Mouse (Mus musculus): ENCODE data around the gene Slc52a3. TPM values are rescaled to one million over a fixed set of nuclear protein-coding genes. Genes with fewer than 3 reads are reported as not detected.

The Slc52a3 gene
- total and polyA plus RNA-seq, 3 experiments = 14.8 to 17.0 TPM; not detected in 1

- Histone ChIP-seq H3K9me3 (replicated peaks; ENCODE audit: insufficient read depth, low read length) (no peaks in the 10 kb centered on the region), H3K27me3 (ENCODE audit: control insufficient read depth in 1 of 2, insufficient read depth in 2 of 2, low read length in 2 of 2) (peaks cover 10 to 15% of the 10 kb centered on the region in 2 experiments), H3K4me1 (ENCODE audit: control insufficient read depth in 1 of 2, insufficient read depth in 2 of 2, low read length in 2 of 2) (no peaks in the 10 kb centered on the region), H3K4me3 (ENCODE audit: control insufficient read depth in 1 of 2, insufficient read depth in 1 of 2, low read depth in 2 of 2, low read length in 2 of 2) (no peak overlapping the region), H3K79me2 (ENCODE audit: control insufficient read depth, insufficient read depth, low read length, poor library complexity) (no peaks in the 10 kb centered on the region), H3K27ac (ENCODE audit: control insufficient read depth, low read depth, low read length) (no peak overlapping the region), H3K36me3 (ENCODE audit: control insufficient read depth in 1 of 2, insufficient read depth in 2 of 2, low read length in 2 of 2) (no peaks in the 10 kb centered on the region), H3K9ac (ENCODE audit: control insufficient read depth, low read depth, low read length, poor library complexity, severe bottlenecking) (no peak overlapping the region)
- TF ChIP-seq RAD21 (IDR thresholded peaks at IDR 0.05; ENCODE audit: low read depth, low read length) (no peak), MXI1 (IDR thresholded peaks at IDR 0.05; ENCODE audit: low read depth, low read length) (no peak), RCOR1 (IDR thresholded peaks at IDR 0.05; ENCODE audit: low read depth, low read length) (no peak), CHD2 (IDR thresholded peaks at IDR 0.05; ENCODE audit: low read length) (no peak), POLR2AphosphoS2 (IDR thresholded peaks at IDR 0.05; ENCODE audit: low read length) (no peak), POLR2AphosphoS5 (IDR thresholded peaks at IDR 0.05; ENCODE audit: borderline replicate concordance, low read depth, low read length) (no peak), NELFE (IDR thresholded peaks at IDR 0.05; ENCODE audit: low read depth, low read length) (no peak), ZNF384 (IDR thresholded peaks at IDR 0.05; ENCODE audit: low read depth, low read length) (no peak), MYB (IDR thresholded peaks at IDR 0.05; ENCODE audit: low read depth, low read length) (no peak), SIN3A (IDR thresholded peaks at IDR 0.05; ENCODE audit: low read length) (no peak), SMC3 (IDR thresholded peaks at IDR 0.05; ENCODE audit: low read depth, low read length) (no peak), EP300 (IDR thresholded peaks at IDR 0.05; ENCODE audit: low read depth in 1 of 2, low read length in 2 of 2) (no peak), CHD1 (IDR thresholded peaks at IDR 0.05; ENCODE audit: low read depth, low read length) (no peak), CTCF (IDR thresholded peaks at IDR 0.05 in 2 of 3, conservative IDR thresholded peaks at IDR 0.05 in 1 of 3; ENCODE audit: control insufficient read depth in 1 of 3, insufficient read depth in 1 of 3, low read depth in 2 of 3, low read length in 3 of 3, poor library complexity in 1 of 3, severe bottlenecking in 1 of 3) (no peak; a peak in 1 of 6 replicates), KAT2A (conservative IDR thresholded peaks at IDR 0.05; ENCODE audit: low read depth, low read length) (no peak), MAFK (IDR thresholded peaks at IDR 0.05; ENCODE audit: borderline replicate concordance, low read depth, low read length) (no peak), MYC (IDR thresholded peaks at IDR 0.05; ENCODE audit: low read depth, low read length) (no peak), ETS1 (IDR thresholded peaks at IDR 0.05; ENCODE audit: low read depth, low read length) (no peak)
- DNase-seq (ENCODE audit: low read depth, low spot score) = no peak
These were observed 7.3 kb upstream of the Slc52a3 start for GRCm38 (mm10) chr2:151988978-151989377.

- TF ChIP-seq MEF2A (IDR thresholded peaks at IDR 0.05; ENCODE audit: extremely low read depth, insufficient replicate concordance, low read depth, low read length, poor library complexity, severe bottlenecking) (no peak), MAFK (IDR thresholded peaks at IDR 0.05; ENCODE audit: borderline replicate concordance, low read depth, low read length) (no peak), RAD21 (IDR thresholded peaks at IDR 0.05; ENCODE audit: low read depth, low read length) (no peak), MYC (IDR thresholded peaks at IDR 0.05; ENCODE audit: low read depth, low read length) (no peak), KAT2A (conservative IDR thresholded peaks at IDR 0.05; ENCODE audit: low read depth, low read length) (no peak), MAX (IDR thresholded peaks at IDR 0.05; ENCODE audit: low read length) (no peak), ZC3H11A (IDR thresholded peaks at IDR 0.05; ENCODE audit: low read depth, low read length) (no peak), MYB (IDR thresholded peaks at IDR 0.05; ENCODE audit: low read depth, low read length) (no peak), NRF1 (IDR thresholded peaks at IDR 0.05; ENCODE audit: insufficient read depth, low read depth, low read length, poor library complexity, severe bottlenecking) (no peak), ETS1 (IDR thresholded peaks at IDR 0.05; ENCODE audit: low read depth, low read length) (no peak), POLR2AphosphoS2 (IDR thresholded peaks at IDR 0.05; ENCODE audit: low read length) (no peak)
- H3K9me3 ChIP-seq (replicated peaks; ENCODE audit: insufficient read depth, low read length) = no peaks in the 10 kb centered on the region
- DNase-seq (ENCODE audit: low read depth, low spot score) = no peak
- H3K27me3 ChIP-seq (ENCODE audit: control insufficient read depth in 1 of 2, insufficient read depth in 2 of 2, low read length in 2 of 2) = peaks cover 7 to 10% of the 10 kb centered on the region in 2 experiments
- H3K4me1 ChIP-seq (ENCODE audit: control insufficient read depth in 1 of 2, insufficient read depth in 2 of 2, low read length in 2 of 2) = peaks cover 0 to 2% of the 10 kb centered on the region in 2 experiments; a peak in 1 of 4 replicates
- no peak overlapping the region for H3K27ac ChIP-seq (ENCODE audit: control insufficient read depth, low read depth, low read length)
- no peak overlapping the region for H3K4me3 ChIP-seq (ENCODE audit: control insufficient read depth in 1 of 2, insufficient read depth in 1 of 2, low read depth in 2 of 2, low read length in 2 of 2)
- H3K9ac ChIP-seq (ENCODE audit: control insufficient read depth, low read depth, low read length, poor library complexity, severe bottlenecking) = no peak overlapping the region
- no peaks in the 10 kb centered on the region for H3K36me3 ChIP-seq (ENCODE audit: control insufficient read depth in 1 of 2, insufficient read depth in 2 of 2, low read length in 2 of 2)
- no peaks in the 10 kb centered on the region for H3K79me2 ChIP-seq (ENCODE audit: control insufficient read depth, insufficient read depth, low read length, poor library complexity)
These were observed 5.3 kb upstream of the Slc52a3 start for GRCm38 (mm10) chr2:151990985-151991394.
